Mouse (Mus musculus) heart, embryonic 15.5 days (tissue): ENCODE measurements around the gene Uqcrq. TPM values are rescaled to one million over a fixed set of nuclear protein-coding genes. Genes with fewer than 3 reads are reported as not detected.

Source experiments
- ATAC-seq: fragments of 200-750 bp; cut with Nextera tagmentation; replicated peaks from 2 replicates; pipeline ENCODE4 v1.8.0; 2017; ENCODE audit warnings: low read depth, moderate TSS enrichment; ENCODE audit not compliant: insufficient number of reproducible peaks, insufficient read depth, low FRiP score
- H3K27ac ChIP-seq: fragments of 300-500 bp; sonication (generic); 2 replicates; pipeline ENCODE4 v1.5.1; 2015; ENCODE audit warnings: mild to moderate bottlenecking, inconsistent platforms
- H3K27me3 ChIP-seq: fragments of 300-500 bp; sonication (generic); 2 replicates; pipeline ENCODE4 v1.6.1; 2015; ENCODE audit warnings: inconsistent platforms
- H3K36me3 ChIP-seq: fragments of 300-500 bp; sonication (generic); 2 replicates; pipeline ENCODE4 v1.6.1; 2015; ENCODE audit warnings: mild to moderate bottlenecking, inconsistent platforms
- H3K4me1 ChIP-seq: fragments of 300-500 bp; sonication (generic); replicated peaks from 2 replicates; pipeline ENCODE4 v1.6.1; 2015; ENCODE audit warnings: inconsistent platforms
- H3K4me2 ChIP-seq: fragments of 300-500 bp; sonication (generic); 2 replicates; pipeline ENCODE4 v1.6.1; 2015; ENCODE audit warnings: inconsistent platforms, mild to moderate bottlenecking, moderate library complexity
- H3K4me3 ChIP-seq: fragments of 300-500 bp; sonication (generic); 2 replicates; pipeline ENCODE4 v1.5.1; 2015; ENCODE audit warnings: mild to moderate bottlenecking, inconsistent platforms
- H3K9ac ChIP-seq: fragments of 300-500 bp; sonication (generic); 2 replicates; pipeline ENCODE4 v1.6.1; 2015; ENCODE audit warnings: mild to moderate bottlenecking, inconsistent platforms
- H3K9me3 ChIP-seq: fragments of 300-500 bp; sonication (generic); replicated peaks from 2 replicates; pipeline ENCODE4 v1.6.1; 2016; ENCODE audit warnings: inconsistent platforms
- whole genome bisulfite sequencing: fragments of 180-500 bp; shearing (Covaris S2); methylation state at CpG from one replicate; pipeline ENCODE4 v1.1.7; 2015; ENCODE audit warnings: mixed read lengths; 5-methylcytosine and 5-hydroxymethylcytosine counted together
- microRNA-seq: library from miRNA; unstranded; fragments of <30 nt; microRNA quantifications from one replicate; pipeline ENCODE4, GENCODE M21; 2016
- polyA plus RNA-seq: library from polyadenylated mRNA; unstranded; fragments of >200 nt; fragmentation: Nextera tagmentation; extraction: Ambion mirVana; gene quantifications from 2 replicates; pipeline ENCODE4 v1.2.1, GENCODE M21; 2015

Uqcrq gene
- polyA plus RNA-seq, 1 experiment from 2014 or later, result 1,358 TPM

DNA sequence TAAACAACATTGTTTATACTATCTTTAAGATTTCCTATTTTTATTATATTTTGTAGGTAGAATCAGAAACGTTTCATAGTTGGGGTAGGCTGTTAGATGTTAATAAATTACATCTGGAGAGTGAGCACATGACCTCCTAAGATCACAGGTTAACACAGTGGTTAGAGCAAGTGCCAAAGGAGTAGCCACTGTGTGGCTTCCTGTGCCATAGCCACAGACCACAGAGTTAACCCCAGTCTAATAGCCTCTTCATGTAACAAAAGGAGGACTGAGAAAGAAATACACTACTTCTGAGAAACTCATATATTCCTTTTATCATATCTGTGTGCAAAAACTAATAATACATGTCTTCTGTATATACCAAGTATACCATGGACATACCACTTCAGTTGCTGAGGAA is 36.8 kb downstream of the Uqcrq start:
- Histone ChIP-seq H3K27me3 (no peaks in the 10 kb centered on the region), H3K4me3 (no peak overlapping the region), H3K9me3 (no peaks in the 10 kb centered on the region), H3K27ac (no peak overlapping the region), H3K4me2 (no peak overlapping the region), H3K9ac (no peak overlapping the region), H3K4me1 (no peaks in the 10 kb centered on the region), H3K36me3 (peaks cover 63% of the 10 kb centered on the region)
- WGBS, result 86% methylated on average over 1 of the region's 1 CpGs
- ATAC-seq, result no peak

DNA sequence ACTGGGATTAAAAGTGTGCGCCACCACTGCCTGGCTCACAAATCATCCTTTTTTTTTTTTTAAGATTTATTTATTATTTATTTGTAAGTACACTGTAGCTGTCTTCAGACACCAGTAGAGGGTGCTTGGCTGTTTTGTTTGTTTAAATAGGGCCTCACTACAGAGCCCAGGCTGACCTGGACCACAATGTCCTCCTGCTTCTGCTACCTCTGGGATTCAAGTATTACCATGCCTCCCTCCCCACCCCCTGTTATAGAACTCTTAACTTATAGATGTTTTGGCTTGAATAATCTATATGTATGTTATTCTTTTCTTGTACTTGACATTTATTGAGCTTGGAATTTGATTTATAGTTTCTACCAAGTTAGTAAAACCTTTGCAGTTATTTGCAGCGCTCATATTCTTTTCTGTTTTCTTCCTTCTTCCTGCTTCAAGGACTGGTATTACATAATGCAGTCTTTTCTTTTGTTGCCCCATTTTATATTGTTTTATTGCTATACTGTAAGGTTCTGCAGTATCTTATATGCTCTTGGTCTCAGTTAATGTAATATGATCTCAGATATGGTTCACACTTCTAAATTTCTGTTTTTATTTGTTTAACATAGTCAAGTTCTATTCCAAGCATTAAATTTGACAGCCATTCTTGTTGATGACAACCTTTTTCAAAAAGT is 46.7 kb downstream of the Uqcrq start:
- Histone ChIP-seq H3K4me3 (no peak overlapping the region), H3K9ac (no peak overlapping the region), H3K4me1 (peaks cover 2% of the 10 kb centered on the region), H3K27ac (no peak overlapping the region), H3K36me3 (peaks cover 28% of the 10 kb centered on the region), H3K4me2 (no peak overlapping the region), H3K27me3 (no peaks in the 10 kb centered on the region), H3K9me3 (no peaks in the 10 kb centered on the region)
- no peak for ATAC-seq
- WGBS, result 95% methylated on average over 2 of the region's 2 CpGs

DNA sequence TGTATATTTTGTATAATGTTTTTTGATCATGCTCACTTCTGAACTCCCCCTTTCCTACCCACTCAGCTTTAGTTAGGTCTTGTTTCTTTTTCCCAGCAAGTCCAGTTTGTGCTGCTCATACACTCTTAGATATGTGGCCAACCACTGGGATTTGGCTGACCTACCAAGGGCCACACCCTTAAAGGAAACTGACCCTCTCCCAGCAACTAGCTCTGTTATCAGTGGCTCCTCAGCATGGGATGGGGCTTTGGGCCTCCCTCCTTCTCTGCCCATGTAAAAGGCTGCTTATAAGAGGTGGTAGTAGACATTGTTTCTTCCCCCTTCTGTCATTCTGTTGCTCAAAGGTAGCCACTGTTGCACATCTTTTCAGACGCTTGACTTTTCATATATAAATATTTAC is 51.7 kb downstream of the Uqcrq start:
- 81% methylated on average over 1 of the region's 1 CpGs for WGBS
- H3K36me3 ChIP-seq, result peaks cover 44% of the 10 kb centered on the region
- no peak overlapping the region for H3K4me3 ChIP-seq
- no peak overlapping the region for H3K4me2 ChIP-seq
- H3K4me1 ChIP-seq, result peaks cover 9% of the 10 kb centered on the region
- no peak overlapping the region for H3K9ac ChIP-seq
- no peaks in the 10 kb centered on the region for H3K27me3 ChIP-seq
- no peak overlapping the region for H3K27ac ChIP-seq
- H3K9me3 ChIP-seq, result no peaks in the 10 kb centered on the region
- ATAC-seq, result no peak

Small RNA genes lying within 50 kb of the gene (microRNA-seq; reads per million reads assigned to microRNA genes)
- 0.63 reads per million for gene Mir6920

Other genes starting within 250 kb of the Uqcrq start
- gene Hspa4, start 130.4 kb downstream of the Uqcrq start, polyA plus RNA-seq, result 58.0 and 61.5 TPM in 2 replicates
- 12.2 and 14.3 TPM in 2 replicates for gene Zcchc10, start 106.2 kb downstream of the Uqcrq start, polyA plus RNA-seq
- 30.5 and 37.7 TPM in 2 replicates for gene Aff4, start 80.0 kb downstream of the Uqcrq start, polyA plus RNA-seq
- gene Leap2, start 7.7 kb downstream of the Uqcrq start, polyA plus RNA-seq, result 0.34 TPM in 1 of 2 replicates, not detected in the other
- 1.4 TPM in 2 replicates for gene Gdf9, start 192 bp upstream of the Uqcrq start, polyA plus RNA-seq
- 0.16 TPM in 1 of 2 replicates, not detected in the other for gene Gm10447, start 26.3 kb upstream of the Uqcrq start, polyA plus RNA-seq
- gene Shroom1, start 26.4 kb upstream of the Uqcrq start, polyA plus RNA-seq, result 2.5 and 2.6 TPM in 2 replicates
- not detected in 2 replicates for gene Gm9837, start 39.6 kb upstream of the Uqcrq start, polyA plus RNA-seq
- gene Gm9945, start 49.3 kb upstream of the Uqcrq start, polyA plus RNA-seq, result not detected in 2 replicates
- gene Sowaha, start 49.4 kb upstream of the Uqcrq start, polyA plus RNA-seq, result 0.34 and 0.48 TPM in 2 replicates
- gene Sept8, start 88.4 kb upstream of the Uqcrq start, polyA plus RNA-seq, result 18.8 and 23.3 TPM in 2 replicates
- 43.5 and 43.6 TPM in 2 replicates for gene Kif3a, start 136.5 kb upstream of the Uqcrq start, polyA plus RNA-seq
- 0.33 and 0.82 TPM in 2 replicates for gene Il4, start 187.8 kb upstream of the Uqcrq start, polyA plus RNA-seq
- gene Il13, start 203.9 kb upstream of the Uqcrq start, polyA plus RNA-seq, result not detected in 2 replicates